Mouse (Mus musculus) bone marrow, adult 2 months (tissue): ENCODE results near the gene Mpped2. TPM values are rescaled to one million over a fixed set of nuclear protein-coding genes. Genes with fewer than 3 reads are reported as not detected.

Experiments
- H3K27ac ChIP-seq: fragments of 200-500 bp; 2 replicates; pipeline ENCODE4 v1.5.1; 2012; ENCODE audit warnings: low read depth, mild to moderate bottlenecking, control low read depth, inconsistent platforms, low read length; ENCODE audit not compliant: control insufficient read depth, poor library complexity, insufficient read depth
- H3K4me1 ChIP-seq: fragments of 200-500 bp; 2 replicates; pipeline ENCODE4 v1.6.1; 2011; ENCODE audit warnings: low read length; ENCODE audit not compliant: control insufficient read depth, insufficient read depth
- H3K4me3 ChIP-seq: fragments of 200-500 bp; replicated peaks from 2 replicates; pipeline ENCODE3; 2011; ENCODE audit warnings: mild to moderate bottlenecking, low read depth, low read length, control low read depth; ENCODE audit not compliant: control insufficient read depth
- CTCF ChIP-seq: fragments of 200-500 bp; IDR thresholded peaks from 2 replicates; pipeline ENCODE4 v1.5.1; 2011; ENCODE audit warnings: low read length, control low read depth; ENCODE audit not compliant: control insufficient read depth, insufficient read depth
- POLR2A ChIP-seq: fragments of 200-500 bp; IDR thresholded peaks from 2 replicates; pipeline ENCODE4 v1.6.1; 2011; ENCODE audit warnings: low read depth, mild to moderate bottlenecking, control low read depth, low read length, borderline replicate concordance; ENCODE audit not compliant: control insufficient read depth
- whole genome bisulfite sequencing: fragments of 180-500 bp; shearing (Covaris S2); methylation state at CpG from one replicate; pipeline ENCODE4 v1.1.7; 2018; 5-methylcytosine and 5-hydroxymethylcytosine counted together
- polyA plus RNA-seq: library from polyadenylated mRNA; stranded (reverse); fragments of >200 nt; gene quantifications from 2 replicates; pipeline ENCODE4 v1.2.4, GENCODE M21; 2011; ENCODE audit warnings: low replicate concordance; ENCODE audit not compliant: missing spikeins, insufficient read depth, insufficient read length

Gene Mpped2
- polyA plus RNA-seq, 1 experiment, result 0.52 TPM

- Histone ChIP-seq H3K4me1 (no peaks in the 10 kb centered on the region), H3K27ac (no peak overlapping the region), H3K4me3 (no peak overlapping the region)
- 86% methylated on average over 8 of the region's 8 CpGs for WGBS
- TF ChIP-seq POLR2A (no peak), CTCF (no peak)
Measured at GRCm38 (mm10) chr2:106851515-106851914, 158.4 kb downstream of the Mpped2 start.

- Histone ChIP-seq H3K4me3 (no peak overlapping the region), H3K27ac (no peak overlapping the region), H3K4me1 (no peaks in the 10 kb centered on the region)
- 89% methylated on average over 4 of the region's 4 CpGs for WGBS
- TF ChIP-seq CTCF (no peak), POLR2A (no peak)
Measured at GRCm38 (mm10) chr2:106854213-106854612, 161.1 kb downstream of the Mpped2 start.

- Histone ChIP-seq H3K27ac (no peak overlapping the region), H3K4me3 (no peak overlapping the region), H3K4me1 (no peaks in the 10 kb centered on the region)
- TF ChIP-seq POLR2A (no peak), CTCF (no peak)
- WGBS, result 65% methylated on average over 8 of the region's 8 CpGs
Measured at GRCm38 (mm10) chr2:106854758-106855157, 161.7 kb downstream of the Mpped2 start.

- no peak overlapping the region for H3K4me3 ChIP-seq
- 79% methylated on average over 13 of the region's 13 CpGs for WGBS
- H3K27ac ChIP-seq, result no peak overlapping the region
- TF ChIP-seq CTCF, result no peak
- no peak for TF ChIP-seq POLR2A
- no peaks in the 10 kb centered on the region for H3K4me1 ChIP-seq
Measured at GRCm38 (mm10) chr2:106855184-106855583, 162.1 kb downstream of the Mpped2 start.

- WGBS, result 83% methylated on average over 12 of the region's 12 CpGs
- no peak for TF ChIP-seq CTCF
- TF ChIP-seq POLR2A, result no peak
Measured at GRCm38 (mm10) chr2:106855623-106856350, 162.7 kb downstream of the Mpped2 start.

GRCm38 (mm10) chr2:106856361-106856961 is 163.4 kb downstream of the Mpped2 start:
- Histone ChIP-seq H3K4me1 (no peaks in the 10 kb centered on the region), H3K27ac (no peak overlapping the region), H3K4me3 (no peak overlapping the region)
- 92% methylated on average over 9 of the region's 9 CpGs for whole genome bisulfite sequencing
- TF ChIP-seq CTCF (no peak), POLR2A (no peak)

More at GRCm38 (mm10) chr2:106855623-106856350, 162.7 kb downstream of the Mpped2 start:
- H3K4me1 ChIP-seq, result no peaks in the 10 kb centered on the region
- no peak overlapping the region for H3K4me3 ChIP-seq
- H3K27ac ChIP-seq, result no peak overlapping the region

GRCm38 (mm10) chr2:106857258-106857657 is 164.2 kb downstream of the Mpped2 start:
- TF ChIP-seq CTCF, result no peak
- TF ChIP-seq POLR2A, result no peak
- H3K27ac ChIP-seq, result no peak overlapping the region
- WGBS, result 91% methylated on average over 4 of the region's 4 CpGs

GRCm38 (mm10) chr2:106857711-106858110 is 164.6 kb downstream of the Mpped2 start:
- Histone ChIP-seq H3K27ac (no peak overlapping the region), H3K4me3 (no peak overlapping the region), H3K4me1 (no peaks in the 10 kb centered on the region)
- TF ChIP-seq POLR2A (no peak), CTCF (no peak)
- 78% methylated on average over 4 of the region's 4 CpGs for WGBS

More at GRCm38 (mm10) chr2:106857258-106857657, 164.2 kb downstream of the Mpped2 start:
- Histone ChIP-seq H3K4me3 (no peak overlapping the region), H3K4me1 (no peaks in the 10 kb centered on the region)

- H3K4me3 ChIP-seq, result no peak overlapping the region
- 87% methylated on average over 21 of the region's 21 CpGs for WGBS
- no peaks in the 10 kb centered on the region for H3K4me1 ChIP-seq
- TF ChIP-seq POLR2A (no peak), CTCF (no peak)
- H3K27ac ChIP-seq, result no peak overlapping the region
Measured at GRCm38 (mm10) chr2:106860856-106861679, 168.0 kb downstream of the Mpped2 start.
